Mouse (Mus musculus) forebrain, embryonic 15.5 days (tissue): ENCODE results near the gene Cacna1e. TPM values are rescaled to one million over a fixed set of nuclear protein-coding genes. Genes with fewer than 3 reads are reported as not detected.

Experiments
- ATAC-seq: fragments of 200-750 bp; cut with Nextera tagmentation; replicated peaks from 2 replicates; pipeline ENCODE4 v1.8.0; 2017; ENCODE audit warnings: mild to moderate bottlenecking, moderate TSS enrichment, moderate library complexity
- H3K27ac ChIP-seq: fragments of 300-500 bp; sonication (generic); replicated peaks from 2 replicates; pipeline ENCODE4 v1.5.1; 2015; ENCODE audit warnings: mild to moderate bottlenecking, inconsistent platforms
- H3K27me3 ChIP-seq: fragments of 300-500 bp; sonication (generic); 2 replicates; pipeline ENCODE4 v1.6.1; 2015; ENCODE audit warnings: inconsistent platforms
- H3K36me3 ChIP-seq: fragments of 300-500 bp; sonication (generic); 2 replicates; pipeline ENCODE4 v1.6.1; 2015; ENCODE audit warnings: mild to moderate bottlenecking, inconsistent platforms
- H3K4me1 ChIP-seq: fragments of 300-500 bp; sonication (generic); 2 replicates; pipeline ENCODE4 v1.6.1; 2015; ENCODE audit warnings: inconsistent platforms
- H3K4me2 ChIP-seq: fragments of 300-500 bp; sonication (generic); replicated peaks from 2 replicates; pipeline ENCODE4 v1.6.1; 2015; ENCODE audit warnings: mild to moderate bottlenecking, inconsistent platforms
- H3K4me3 ChIP-seq: fragments of 300-500 bp; sonication (generic); 2 replicates; pipeline ENCODE4 v1.5.1; 2015; ENCODE audit warnings: mild to moderate bottlenecking, inconsistent platforms
- H3K9ac ChIP-seq: fragments of 300-500 bp; sonication (generic); replicated peaks from 2 replicates; pipeline ENCODE4 v1.6.1; 2015; ENCODE audit warnings: mild to moderate bottlenecking, inconsistent platforms
- H3K9me3 ChIP-seq: fragments of 300-500 bp; sonication (generic); 2 replicates; pipeline ENCODE4 v1.6.1; 2016; ENCODE audit warnings: inconsistent platforms
- WGBS: fragments of 180-500 bp; shearing (Covaris S2); methylation state at CpG from one replicate; pipeline ENCODE4 v1.1.7; 2015; ENCODE audit warnings: mixed read lengths; 5-methylcytosine and 5-hydroxymethylcytosine counted together
- polyA plus RNA-seq: library from polyadenylated mRNA; unstranded; fragments of >200 nt; fragmentation: Nextera tagmentation; extraction: Ambion mirVana; gene quantifications from 2 replicates; pipeline ENCODE4 v1.2.1, GENCODE M21; 2015

Gene Cacna1e
- polyA plus RNA-seq, 1 experiment from 2014 or later = 13.1 TPM

GRCm38 (mm10) chr1:154831269-154832167 is 52.8 kb downstream of the Cacna1e start:
- Histone ChIP-seq H3K4me1 (peaks cover 4% of the 10 kb centered on the region; the same call in 1 of the 2 replicates), H3K4me3 (no peak overlapping the region), H3K36me3 (no peaks in the 10 kb centered on the region), H3K27me3 (no peaks in the 10 kb centered on the region), H3K27ac (no peak overlapping the region), H3K9ac (no peak overlapping the region), H3K4me2 (no peak overlapping the region), H3K9me3 (no peaks in the 10 kb centered on the region)
- 62% methylated on average over 10 of the region's 10 CpGs for WGBS
- peak; percentile 43; the same call in 1 of the 2 replicates for ATAC-seq

- no peak overlapping the region for H3K9ac ChIP-seq
- no peak overlapping the region for H3K27ac ChIP-seq
- H3K4me3 ChIP-seq = no peak overlapping the region
- H3K9me3 ChIP-seq = no peaks in the 10 kb centered on the region
- no peak overlapping the region for H3K4me2 ChIP-seq
- H3K4me1 ChIP-seq = peaks cover 4% of the 10 kb centered on the region; the same call in 1 of the 2 replicates
- no peaks in the 10 kb centered on the region for H3K36me3 ChIP-seq
- H3K27me3 ChIP-seq = no peaks in the 10 kb centered on the region
- 89% methylated on average over 6 of the region's 6 CpGs for WGBS
- no peak for ATAC-seq
Measured at GRCm38 (mm10) chr1:154830051-154830450, 54.2 kb downstream of the Cacna1e start.

GRCm38 (mm10) chr1:154823098-154823497 is 61.2 kb downstream of the Cacna1e start:
- no peak for ATAC-seq
- H3K4me3 ChIP-seq = no peak overlapping the region
- 76% methylated on average over 3 of the region's 3 CpGs for WGBS
- no peaks in the 10 kb centered on the region for H3K4me1 ChIP-seq
- H3K27me3 ChIP-seq = no peaks in the 10 kb centered on the region
- H3K27ac ChIP-seq = no peak overlapping the region
- H3K9me3 ChIP-seq = no peaks in the 10 kb centered on the region
- no peak overlapping the region for H3K4me2 ChIP-seq
- H3K36me3 ChIP-seq = no peaks in the 10 kb centered on the region
- no peak overlapping the region for H3K9ac ChIP-seq

GRCm38 (mm10) chr1:154820422-154820821 is 63.9 kb downstream of the Cacna1e start:
- WGBS = 95% methylated on average over 7 of the region's 7 CpGs
- ATAC-seq = no peak
- H3K9ac ChIP-seq = no peak overlapping the region

GRCm38 (mm10) chr1:154819960-154820359 is 64.3 kb downstream of the Cacna1e start:
- no peak overlapping the region for H3K9ac ChIP-seq
- H3K27me3 ChIP-seq = no peaks in the 10 kb centered on the region
- H3K4me1 ChIP-seq = peaks cover 11% of the 10 kb centered on the region
- H3K4me2 ChIP-seq = no peak overlapping the region
- no peak overlapping the region for H3K4me3 ChIP-seq
- no peak overlapping the region for H3K27ac ChIP-seq
- no peaks in the 10 kb centered on the region for H3K9me3 ChIP-seq
- no peaks in the 10 kb centered on the region for H3K36me3 ChIP-seq
- WGBS = 78% methylated on average over 2 of the region's 2 CpGs
- no peak for ATAC-seq

More at GRCm38 (mm10) chr1:154820422-154820821, 63.9 kb downstream of the Cacna1e start:
- peaks cover 11% of the 10 kb centered on the region for H3K4me1 ChIP-seq
- no peaks in the 10 kb centered on the region for H3K27me3 ChIP-seq
- no peaks in the 10 kb centered on the region for H3K36me3 ChIP-seq
- H3K4me3 ChIP-seq = no peak overlapping the region
- no peak overlapping the region for H3K4me2 ChIP-seq
- H3K27ac ChIP-seq = no peak overlapping the region
- no peaks in the 10 kb centered on the region for H3K9me3 ChIP-seq

GRCm38 (mm10) chr1:154818742-154819141 is 65.6 kb downstream of the Cacna1e start:
- Histone ChIP-seq H3K9me3 (no peaks in the 10 kb centered on the region), H3K4me1 (peaks cover 11% of the 10 kb centered on the region), H3K4me3 (no peak overlapping the region), H3K36me3 (no peaks in the 10 kb centered on the region), H3K27me3 (no peaks in the 10 kb centered on the region), H3K27ac (no peak overlapping the region), H3K4me2 (no peak overlapping the region), H3K9ac (no peak overlapping the region)
- WGBS = 55% methylated on average over 1 of the region's 1 CpGs
- no peak for ATAC-seq

GRCm38 (mm10) chr1:154816836-154817235 is 67.5 kb downstream of the Cacna1e start:
- H3K4me2 ChIP-seq = no peak overlapping the region
- no peaks in the 10 kb centered on the region for H3K36me3 ChIP-seq
- H3K27me3 ChIP-seq = no peaks in the 10 kb centered on the region
- no peak overlapping the region for H3K4me3 ChIP-seq
- H3K4me1 ChIP-seq = peaks cover 11% of the 10 kb centered on the region
- no peak overlapping the region for H3K9ac ChIP-seq
- ATAC-seq = peak; percentile 88
- 38% methylated on average over 6 of the region's 6 CpGs for WGBS
- peak overlapping the region; percentile 24 for H3K27ac ChIP-seq
- no peaks in the 10 kb centered on the region for H3K9me3 ChIP-seq

GRCm38 (mm10) chr1:154816267-154816666 is 68.0 kb downstream of the Cacna1e start:
- WGBS = 91% methylated on average over 3 of the region's 3 CpGs
- H3K4me2 ChIP-seq = no peak overlapping the region
- no peaks in the 10 kb centered on the region for H3K27me3 ChIP-seq
- no peak overlapping the region for H3K9ac ChIP-seq
- H3K4me1 ChIP-seq = peaks cover 11% of the 10 kb centered on the region
- H3K36me3 ChIP-seq = no peaks in the 10 kb centered on the region
- peak overlapping the region; percentile 24 for H3K27ac ChIP-seq
- H3K4me3 ChIP-seq = no peak overlapping the region
- H3K9me3 ChIP-seq = no peaks in the 10 kb centered on the region
- ATAC-seq = no peak

GRCm38 (mm10) chr1:154805742-154806141 is 78.6 kb downstream of the Cacna1e start:
- H3K9ac ChIP-seq = no peak overlapping the region
- no peaks in the 10 kb centered on the region for H3K36me3 ChIP-seq
- ATAC-seq = peak; percentile 49
- H3K27me3 ChIP-seq = no peaks in the 10 kb centered on the region
- peak overlapping the region; percentile 70 for H3K27ac ChIP-seq
- H3K4me2 ChIP-seq = no peak overlapping the region
- 59% methylated on average over 1 of the region's 1 CpGs for WGBS
- no peaks in the 10 kb centered on the region for H3K9me3 ChIP-seq
- H3K4me3 ChIP-seq = no peak overlapping the region
- peaks cover 21% of the 10 kb centered on the region for H3K4me1 ChIP-seq

GRCm38 (mm10) chr1:154805038-154805437 is 79.3 kb downstream of the Cacna1e start:
- no peaks in the 10 kb centered on the region for H3K36me3 ChIP-seq
- H3K4me1 ChIP-seq = peaks cover 21% of the 10 kb centered on the region
- no peak overlapping the region for H3K9ac ChIP-seq
- no peak overlapping the region for H3K4me3 ChIP-seq
- H3K27me3 ChIP-seq = no peaks in the 10 kb centered on the region
- ATAC-seq = 0 out of 2 replicates have a peak, but pooled peaks have one; percentile 18
- WGBS = 91% methylated on average over 3 of the region's 3 CpGs
- H3K27ac ChIP-seq = peak overlapping the region; percentile 70; the same call in 1 of the 2 replicates
- no peaks in the 10 kb centered on the region for H3K9me3 ChIP-seq
- H3K4me2 ChIP-seq = no peak overlapping the region

GRCm38 (mm10) chr1:154802301-154802904 is 81.9 kb downstream of the Cacna1e start:
- Histone ChIP-seq H3K27ac (peak overlapping the region; percentile 83), H3K36me3 (no peaks in the 10 kb centered on the region), H3K4me2 (no peak overlapping the region), H3K4me3 (no peak overlapping the region), H3K27me3 (no peaks in the 10 kb centered on the region), H3K9me3 (no peaks in the 10 kb centered on the region), H3K9ac (no peak overlapping the region), H3K4me1 (peaks cover 21% of the 10 kb centered on the region)
- ATAC-seq = peak; percentile 41; the same call in 1 of the 2 replicates
- WGBS = 54% methylated on average over 5 of the region's 5 CpGs

- 77% methylated on average over 29 of the region's 31 CpGs for WGBS
- no peaks in the 10 kb centered on the region for H3K27me3 ChIP-seq
- H3K9ac ChIP-seq = no peak overlapping the region
- H3K4me1 ChIP-seq = 0 out of 2 replicates have a peak, but pooled peaks cover 6% of the 10 kb centered on the region
- no peak for ATAC-seq
- no peak overlapping the region for H3K27ac ChIP-seq
- H3K4me3 ChIP-seq = no peak overlapping the region
- H3K36me3 ChIP-seq = no peaks in the 10 kb centered on the region
- no peak overlapping the region for H3K4me2 ChIP-seq
- H3K9me3 ChIP-seq = no peaks in the 10 kb centered on the region
Measured at GRCm38 (mm10) chr1:154799257-154799656, 85.0 kb downstream of the Cacna1e start.
